Mouse (Mus musculus): ENCODE data around the gene Hrc.

The Hrc gene

GRCm38 (mm10) chr7:45367020-45367880 lies 32.2 kb downstream of the Hrc start:
- DNase-seq = peak; percentile 96 to 98

GRCm38 (mm10) chr7:45368178-45368577 lies 33.1 kb downstream of the Hrc start:
- no peak for DNase-seq

GRCm38 (mm10) chr7:45369022-45369745 lies 34.1 kb downstream of the Hrc start:
- DNase-seq = no peak

- no peak for DNase-seq
Measured at GRCm38 (mm10) chr7:45369836-45370474, 34.9 kb downstream of the Hrc start.

GRCm38 (mm10) chr7:45370475-45371311 lies 35.6 kb downstream of the Hrc start, which contains the start of gene Lin7b:
TSS of gene Lin7b (minus strand) at chr7:45370583.
- DNase-seq = peak; percentile 84 to 90

GRCm38 (mm10) chr7:45372371-45372770 lies 37.3 kb downstream of the Hrc start:
- DNase-seq = no peak

GRCm38 (mm10) chr7:45374620-45375019 lies 39.5 kb downstream of the Hrc start:
- DNase-seq = no peak

- no peak for DNase-seq
Measured at GRCm38 (mm10) chr7:45376057-45376456, 41.0 kb downstream of the Hrc start.

- no peak for DNase-seq
Measured at GRCm38 (mm10) chr7:45386077-45386476, 51.0 kb downstream of the Hrc start.

Data from spleen, adult 18-20 months (tissue).